Mouse (Mus musculus): Measurements from ENCODE around the gene Pilrb2. TPM values are rescaled to one million over a fixed set of nuclear protein-coding genes. Genes with fewer than 3 reads are reported as not detected.

The Pilrb2 gene
- polyA plus RNA-seq, 1 experiment from 2014 or later: not detected

DNA sequence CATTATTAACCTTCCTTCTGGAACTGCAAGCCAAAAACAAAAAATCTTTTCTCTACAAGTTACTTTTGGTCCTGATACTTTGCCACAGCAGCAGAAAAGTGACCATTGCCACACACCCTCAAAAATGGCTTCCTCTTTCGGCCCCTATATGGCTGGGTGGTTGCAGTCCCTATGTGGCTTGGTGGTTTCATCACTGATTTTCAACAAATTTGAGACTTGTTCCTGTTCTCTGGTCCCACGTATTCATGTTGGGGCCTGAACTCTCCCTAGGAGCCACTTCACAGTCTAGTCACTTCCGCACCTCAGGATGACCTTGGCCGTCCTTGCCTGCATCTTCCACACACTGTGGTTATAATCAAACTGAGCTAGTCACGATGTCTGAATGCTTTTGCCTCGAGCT lies 42.9 kb downstream of the Pilrb2 start:
- H3K27ac ChIP-seq: no peak overlapping the region
- H3K9me3 ChIP-seq: no peaks in the 10 kb centered on the region
- no peaks in the 10 kb centered on the region for H3K4me1 ChIP-seq
- no peaks in the 10 kb centered on the region for H3K27me3 ChIP-seq (replicated peaks)
- H3K36me3 ChIP-seq (replicated peaks): no peaks in the 10 kb centered on the region
- H3K4me3 ChIP-seq: no peak overlapping the region
- no peak overlapping the region for H3K9ac ChIP-seq
- no peak for ATAC-seq (replicated peaks)
- no peak overlapping the region for H3K4me2 ChIP-seq
- 81% methylated on average over 6 of the region's 6 CpGs for WGBS

DNA sequence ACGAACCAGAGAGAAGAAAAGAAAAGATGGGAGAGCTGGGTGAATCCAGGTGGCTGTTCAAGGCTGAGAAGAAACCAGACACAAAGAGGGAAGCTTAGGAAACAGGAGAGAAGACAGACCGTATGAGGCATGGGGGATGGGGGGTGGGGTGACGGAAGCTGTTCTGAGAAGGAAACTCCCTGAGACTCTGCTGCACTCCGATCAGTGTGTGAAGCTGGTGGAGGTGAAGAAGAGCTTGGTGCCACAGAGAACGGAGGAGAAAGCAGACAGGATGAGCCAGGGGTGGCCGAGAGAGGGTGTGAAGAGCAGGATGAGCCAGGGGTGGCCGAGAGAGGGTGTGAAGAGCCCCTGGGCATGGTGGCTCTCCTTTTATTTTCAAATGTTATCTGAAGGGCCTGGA lies 45.2 kb downstream of the Pilrb2 start:
- no peak for ATAC-seq (replicated peaks)
- Histone ChIP-seq H3K27me3 (replicated peaks) (no peaks in the 10 kb centered on the region), H3K27ac (no peak overlapping the region), H3K4me3 (no peak overlapping the region), H3K9me3 (no peaks in the 10 kb centered on the region), H3K9ac (no peak overlapping the region), H3K4me1 (no peaks in the 10 kb centered on the region), H3K4me2 (no peak overlapping the region), H3K36me3 (replicated peaks) (no peaks in the 10 kb centered on the region)
- WGBS: 79% methylated on average over 7 of the region's 7 CpGs

DNA sequence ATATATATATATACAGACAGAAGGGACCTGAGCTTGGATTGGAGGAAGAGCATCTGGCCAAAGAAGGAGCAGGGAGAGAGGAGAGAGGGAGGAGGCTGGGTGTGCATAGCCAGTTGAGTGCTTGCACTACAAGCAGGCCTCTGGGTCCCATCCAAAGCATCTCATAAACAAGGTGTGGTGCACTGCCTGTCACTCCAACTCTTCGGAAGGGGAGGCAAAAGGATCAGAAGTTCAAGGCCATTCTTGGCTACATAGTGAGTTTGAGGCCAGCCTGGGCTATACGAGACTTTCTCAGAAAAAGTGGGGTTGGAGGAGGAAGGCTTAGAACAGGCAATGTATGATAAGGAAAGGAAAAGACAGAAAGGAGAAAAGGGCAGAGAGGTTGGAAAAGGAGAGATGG lies 45.6 kb downstream of the Pilrb2 start:
- no peak overlapping the region for H3K27ac ChIP-seq
- no peaks in the 10 kb centered on the region for H3K36me3 ChIP-seq (replicated peaks)
- H3K4me1 ChIP-seq: no peaks in the 10 kb centered on the region
- ATAC-seq (replicated peaks): no peak
- no peaks in the 10 kb centered on the region for H3K27me3 ChIP-seq (replicated peaks)
- WGBS: 79% methylated on average over 2 of the region's 2 CpGs
- no peak overlapping the region for H3K4me3 ChIP-seq
- no peaks in the 10 kb centered on the region for H3K9me3 ChIP-seq
- H3K4me2 ChIP-seq: no peak overlapping the region
- H3K9ac ChIP-seq: no peak overlapping the region

DNA sequence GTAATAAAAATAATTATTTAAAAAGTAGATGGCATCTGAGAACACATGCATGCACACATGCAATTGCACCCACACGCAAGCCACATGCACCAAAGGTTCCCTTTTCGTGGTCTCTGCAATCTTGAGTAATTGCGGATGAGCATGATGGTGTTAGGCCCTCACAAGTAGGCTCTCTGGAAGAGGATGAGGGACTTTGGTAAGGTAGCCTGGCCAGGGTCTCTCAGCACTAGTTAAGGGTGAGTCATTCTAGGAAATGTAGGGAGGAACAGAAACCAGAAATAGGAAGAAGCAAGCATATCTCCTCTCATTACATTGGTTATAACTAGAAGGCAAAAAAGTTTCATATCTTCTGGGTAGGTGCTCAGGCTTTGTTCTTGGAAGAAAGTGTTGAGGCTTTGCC lies 46.6 kb downstream of the Pilrb2 start:
- no peak for ATAC-seq (replicated peaks)
- H3K27me3 ChIP-seq (replicated peaks): no peaks in the 10 kb centered on the region
- no peak overlapping the region for H3K27ac ChIP-seq
- no peaks in the 10 kb centered on the region for H3K4me1 ChIP-seq
- no peaks in the 10 kb centered on the region for H3K36me3 ChIP-seq (replicated peaks)
- 94% methylated on average over 3 of the region's 3 CpGs for WGBS
- no peaks in the 10 kb centered on the region for H3K9me3 ChIP-seq
- no peak overlapping the region for H3K9ac ChIP-seq
- H3K4me3 ChIP-seq: no peak overlapping the region
- no peak overlapping the region for H3K4me2 ChIP-seq

DNA sequence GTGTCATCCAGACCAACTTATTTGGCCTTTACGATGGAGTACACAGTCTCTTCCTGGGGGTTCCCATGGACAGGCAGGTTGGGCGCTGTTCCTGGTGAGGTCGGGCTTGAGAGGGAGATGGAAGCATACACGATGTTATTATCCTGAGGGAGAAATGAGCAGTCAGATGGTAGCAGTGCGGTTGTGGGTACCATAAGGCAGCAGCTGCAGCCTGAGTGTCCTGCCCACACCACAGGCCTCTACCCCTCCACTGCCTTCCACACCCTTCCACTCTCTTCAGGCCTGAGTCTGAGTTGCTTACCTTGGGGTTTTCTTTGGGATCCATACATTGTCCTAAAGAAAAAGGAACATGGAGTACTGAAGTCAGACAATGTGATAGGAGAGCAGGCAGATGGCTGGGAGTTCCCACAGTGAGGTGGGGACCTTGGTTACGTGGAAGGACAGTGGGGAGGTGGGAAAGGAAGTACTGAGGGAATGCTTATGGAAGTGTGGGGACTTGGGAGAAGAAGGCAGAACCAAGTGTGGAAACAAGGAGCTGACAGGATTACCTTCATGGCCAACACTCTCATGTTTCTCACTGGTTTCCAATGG lies 48.1 kb downstream of the Pilrb2 start:
- ATAC-seq (replicated peaks): no peak
- no peaks in the 10 kb centered on the region for H3K4me1 ChIP-seq
- H3K4me2 ChIP-seq: no peak overlapping the region
- H3K36me3 ChIP-seq (replicated peaks): no peaks in the 10 kb centered on the region
- no peaks in the 10 kb centered on the region for H3K27me3 ChIP-seq (replicated peaks)
- no peak overlapping the region for H3K4me3 ChIP-seq
- 89% methylated on average over 6 of the region's 6 CpGs for WGBS
- no peaks in the 10 kb centered on the region for H3K9me3 ChIP-seq
- H3K27ac ChIP-seq: no peak overlapping the region
- H3K9ac ChIP-seq: no peak overlapping the region

DNA sequence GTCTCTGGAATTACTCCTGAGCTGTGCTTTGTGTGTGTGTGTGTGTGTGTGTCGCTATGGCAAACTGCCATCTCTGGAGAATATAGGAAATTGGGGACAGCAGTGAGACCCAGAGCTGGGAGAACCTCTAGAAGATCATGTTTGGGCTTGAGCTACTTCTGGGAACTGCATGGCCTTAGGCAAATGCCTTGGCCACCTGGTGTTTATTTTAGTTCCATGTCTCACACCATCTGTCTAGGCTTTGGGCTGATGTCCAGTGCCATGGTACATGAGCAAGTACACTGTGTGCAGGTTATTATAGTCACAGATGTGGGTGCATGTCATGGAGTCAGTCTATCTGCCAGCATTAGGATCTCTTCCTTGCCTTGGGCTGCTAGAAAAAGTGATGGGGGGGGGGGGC lies 49.0 kb downstream of the Pilrb2 start:
- H3K4me2 ChIP-seq: no peak overlapping the region
- no peak overlapping the region for H3K27ac ChIP-seq
- no peaks in the 10 kb centered on the region for H3K36me3 ChIP-seq (replicated peaks)
- H3K9ac ChIP-seq: no peak overlapping the region
- no peak overlapping the region for H3K4me3 ChIP-seq
- no peaks in the 10 kb centered on the region for H3K27me3 ChIP-seq (replicated peaks)
- no peak for ATAC-seq (replicated peaks)
- WGBS: 85% methylated on average over 1 of the region's 1 CpGs
- H3K9me3 ChIP-seq: no peaks in the 10 kb centered on the region
- no peaks in the 10 kb centered on the region for H3K4me1 ChIP-seq

DNA sequence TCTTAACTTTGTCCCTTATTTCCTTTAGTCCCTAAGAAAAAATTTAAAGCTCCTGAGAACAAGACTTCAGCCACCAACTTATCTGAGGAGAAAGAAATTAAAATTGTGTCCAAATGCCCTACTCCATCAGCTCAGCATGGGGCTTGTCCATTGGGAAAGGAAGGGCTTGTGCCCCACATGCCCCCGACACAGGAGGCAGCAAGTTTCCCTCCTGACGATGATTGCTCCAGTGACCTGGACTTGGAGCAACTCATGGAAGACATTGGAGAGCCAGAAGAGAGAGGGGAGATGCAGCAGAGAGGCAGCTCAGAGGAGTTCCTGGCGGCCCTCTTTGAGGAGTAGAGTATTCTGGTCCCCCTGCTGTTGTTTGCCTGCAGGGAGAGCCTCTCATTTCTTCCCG lies 49.5 kb downstream of the Pilrb2 start:
- H3K4me2 ChIP-seq: no peak overlapping the region
- H3K4me1 ChIP-seq: no peaks in the 10 kb centered on the region
- no peak for ATAC-seq (replicated peaks)
- H3K27ac ChIP-seq: no peak overlapping the region
- 80% methylated on average over 4 of the region's 4 CpGs for WGBS
- no peak overlapping the region for H3K9ac ChIP-seq
- H3K36me3 ChIP-seq (replicated peaks): no peaks in the 10 kb centered on the region
- H3K27me3 ChIP-seq (replicated peaks): no peaks in the 10 kb centered on the region
- H3K9me3 ChIP-seq: no peaks in the 10 kb centered on the region
- H3K4me3 ChIP-seq: no peak overlapping the region

DNA sequence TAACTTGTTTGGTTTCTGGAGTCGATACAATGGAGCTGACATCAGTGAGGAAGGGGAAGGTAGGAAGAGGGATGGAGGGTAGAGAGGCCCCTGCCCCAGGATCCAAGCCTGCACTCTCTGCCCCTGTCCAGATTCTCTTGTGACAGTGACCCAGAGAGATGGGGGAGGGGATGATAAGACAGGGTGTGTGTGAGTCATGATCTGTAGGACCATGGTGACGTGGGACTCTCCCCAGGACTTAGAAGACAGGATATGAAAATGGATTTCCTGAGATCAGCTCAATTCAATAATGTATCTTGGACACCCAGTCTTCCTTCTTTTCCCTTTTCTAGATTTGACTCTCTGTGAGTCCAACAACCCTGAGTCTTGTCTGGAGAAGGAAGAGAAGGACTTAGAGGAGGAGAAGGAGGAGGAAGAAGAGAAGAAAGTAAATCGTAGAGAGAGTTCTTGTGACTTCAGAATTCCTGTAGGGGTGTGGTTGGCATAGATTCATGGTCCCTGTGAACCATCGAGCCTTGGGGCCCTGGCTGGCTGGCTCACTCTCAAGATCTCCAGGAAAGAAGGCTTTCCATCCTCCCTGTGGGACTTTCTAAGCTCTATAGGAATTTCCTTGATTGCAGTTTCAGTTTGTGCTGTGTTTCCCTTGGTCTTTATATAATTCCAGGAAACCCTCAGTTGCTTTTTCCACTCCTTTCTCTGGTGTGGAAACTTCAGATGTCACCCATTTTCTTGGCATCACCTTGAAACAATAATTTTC lies 54.0 kb downstream of the Pilrb2 start:
- ATAC-seq (replicated peaks): no peak
- no peak overlapping the region for H3K9ac ChIP-seq
- no peak overlapping the region for H3K4me2 ChIP-seq
- H3K4me3 ChIP-seq: no peak overlapping the region
- 73% methylated on average over 4 of the region's 4 CpGs for WGBS
- H3K4me1 ChIP-seq: no peaks in the 10 kb centered on the region
- no peak overlapping the region for H3K27ac ChIP-seq
- no peaks in the 10 kb centered on the region for H3K36me3 ChIP-seq (replicated peaks)
- no peaks in the 10 kb centered on the region for H3K27me3 ChIP-seq (replicated peaks)
- no peaks in the 10 kb centered on the region for H3K9me3 ChIP-seq

Other genes starting within 250 kb of the Pilrb2 start
- gene Fbxo24, start 242.8 kb downstream of the Pilrb2 start, polyA plus RNA-seq (2015; fragmentation: Nextera tagmentation; extraction: Ambion mirVana): 0.13 and 0.17 TPM in 2 replicates
- 18.8 and 19.1 TPM in 2 replicates for gene Lrch4, start 242.7 kb downstream of the Pilrb2 start, polyA plus RNA-seq (2015; fragmentation: Nextera tagmentation; extraction: Ambion mirVana)
- 11.3 and 11.8 TPM in 2 replicates for gene Gm20605, start 242.6 kb downstream of the Pilrb2 start, polyA plus RNA-seq (2015; fragmentation: Nextera tagmentation; extraction: Ambion mirVana)
- gene Sap25, start 230.5 kb downstream of the Pilrb2 start, polyA plus RNA-seq (2015; fragmentation: Nextera tagmentation; extraction: Ambion mirVana): 4.8 and 6.8 TPM in 2 replicates
- 0.09 and 0.17 TPM in 2 replicates for gene Irs3, start 226.1 kb downstream of the Pilrb2 start, polyA plus RNA-seq (2015; fragmentation: Nextera tagmentation; extraction: Ambion mirVana)
- 17.0 and 18.3 TPM in 2 replicates for gene Agfg2, start 187.1 kb downstream of the Pilrb2 start, polyA plus RNA-seq (2015; fragmentation: Nextera tagmentation; extraction: Ambion mirVana)
- 58.6 and 61.2 TPM in 2 replicates for gene Nyap1, start 130.2 kb downstream of the Pilrb2 start, polyA plus RNA-seq (2015; fragmentation: Nextera tagmentation; extraction: Ambion mirVana)
- gene Tsc22d4, start 126.1 kb downstream of the Pilrb2 start, polyA plus RNA-seq (2015; fragmentation: Nextera tagmentation; extraction: Ambion mirVana): 58.0 and 59.8 TPM in 2 replicates
- gene Ppp1r35, start 93.0 kb downstream of the Pilrb2 start, polyA plus RNA-seq (2015; fragmentation: Nextera tagmentation; extraction: Ambion mirVana): 37.3 and 45.0 TPM in 2 replicates
- 10.7 and 10.8 TPM in 2 replicates for gene Mepce, start 84.2 kb downstream of the Pilrb2 start, polyA plus RNA-seq (2015; fragmentation: Nextera tagmentation; extraction: Ambion mirVana)
- 10.5 and 11.9 TPM in 2 replicates for gene Zcwpw1, start 84.0 kb downstream of the Pilrb2 start, polyA plus RNA-seq (2015; fragmentation: Nextera tagmentation; extraction: Ambion mirVana)
- 0.17 TPM in 1 of 2 replicates, not detected in the other for gene Pilra, start 35.5 kb downstream of the Pilrb2 start, polyA plus RNA-seq (2015; fragmentation: Nextera tagmentation; extraction: Ambion mirVana)
- gene Pilrb1, start 13.7 kb downstream of the Pilrb2 start, polyA plus RNA-seq (2015; fragmentation: Nextera tagmentation; extraction: Ambion mirVana): not detected in 2 replicates
- gene Cyp3a13, start 49.8 kb upstream of the Pilrb2 start, polyA plus RNA-seq (2015; fragmentation: Nextera tagmentation; extraction: Ambion mirVana): not detected in 2 replicates
- gene Gjc3, start 91.3 kb upstream of the Pilrb2 start, polyA plus RNA-seq (2015; fragmentation: Nextera tagmentation; extraction: Ambion mirVana): 0.31 and 0.43 TPM in 2 replicates
- gene Azgp1, start 109.7 kb upstream of the Pilrb2 start, polyA plus RNA-seq (2015; fragmentation: Nextera tagmentation; extraction: Ambion mirVana): not detected in 2 replicates
- not detected in 2 replicates for gene Smok3a, start 149.4 kb upstream of the Pilrb2 start, polyA plus RNA-seq (2015; fragmentation: Nextera tagmentation; extraction: Ambion mirVana)
- gene Smok3b, start 149.6 kb upstream of the Pilrb2 start, polyA plus RNA-seq (2015; fragmentation: Nextera tagmentation; extraction: Ambion mirVana): not detected in 2 replicates
- gene Smok3c, start 181.4 kb upstream of the Pilrb2 start, polyA plus RNA-seq (2015; fragmentation: Nextera tagmentation; extraction: Ambion mirVana): not detected in 2 replicates
- gene Zkscan1, start 213.3 kb upstream of the Pilrb2 start, polyA plus RNA-seq (2015; fragmentation: Nextera tagmentation; extraction: Ambion mirVana): 24.5 and 25.8 TPM in 2 replicates
- gene Zscan21, start 245.1 kb upstream of the Pilrb2 start, polyA plus RNA-seq (2015; fragmentation: Nextera tagmentation; extraction: Ambion mirVana): 104 and 111 TPM in 2 replicates

All from midbrain, embryonic 15.5 days (tissue).